Mouse (Mus musculus): ENCODE results near the gene 2410004B18Rik.

GRCm38 (mm10) chr3:145939971-145940370, 2.2 kb downstream of the 2410004B18Rik start:
- TF ChIP-seq POLR2A (IDR thresholded peaks at IDR 0.05; ENCODE audit: borderline replicate concordance, extremely low read depth, low read depth, low read length): no peak
- TF ChIP-seq CTCF (IDR thresholded peaks at IDR 0.05; ENCODE audit: insufficient read depth, low read length): no peak

All from lung, adult 2 months (tissue).